Mouse (Mus musculus) stomach, embryonic 14.5 days (tissue): ENCODE results near the gene Dntt. TPM values are rescaled to one million over a fixed set of nuclear protein-coding genes. Genes with fewer than 3 reads are reported as not detected.

ENCODE experiments used
- ATAC-seq: fragments of 200-750 bp; cut with Nextera tagmentation; 2 replicates; pipeline ENCODE4 v1.8.0; 2017; ENCODE audit warnings: low read depth, moderate TSS enrichment; ENCODE audit not compliant: insufficient number of reproducible peaks, insufficient read depth, low FRiP score
- H3K27ac ChIP-seq: fragments of 300-500 bp; sonication (generic); 2 replicates; pipeline ENCODE4 v1.5.1; 2014; ENCODE audit warnings: mild to moderate bottlenecking, low read length, moderate library complexity, mixed read lengths
- H3K27me3 ChIP-seq: fragments of 300-500 bp; sonication (generic); 2 replicates; pipeline ENCODE4 v1.6.1; 2014; ENCODE audit warnings: low read length, control low read depth, mixed read lengths; ENCODE audit not compliant: control insufficient read depth, insufficient read depth
- H3K36me3 ChIP-seq: fragments of 300-500 bp; sonication (generic); 2 replicates; pipeline ENCODE4 v1.6.1; 2014; ENCODE audit warnings: mild to moderate bottlenecking, control low read depth, low read length, moderate library complexity, mixed read lengths; ENCODE audit not compliant: control insufficient read depth, insufficient read depth
- H3K4me1 ChIP-seq: fragments of 300-500 bp; sonication (generic); 2 replicates; pipeline ENCODE4 v1.6.1; 2014; ENCODE audit warnings: low read length, control low read depth, mixed read lengths; ENCODE audit not compliant: control insufficient read depth, insufficient read depth
- H3K4me2 ChIP-seq: fragments of 300-500 bp; sonication (generic); replicated peaks from 2 replicates; pipeline ENCODE4 v1.6.1; 2014; ENCODE audit warnings: low read depth, low read length, control low read depth
- H3K4me3 ChIP-seq: fragments of 300-500 bp; sonication (generic); 2 replicates; pipeline ENCODE4 v1.5.1; 2014; ENCODE audit warnings: low read depth, low read length, control low read depth
- H3K9ac ChIP-seq: fragments of 300-500 bp; sonication (generic); replicated peaks from 2 replicates; pipeline ENCODE4 v1.6.1; 2014; ENCODE audit warnings: low read depth, mild to moderate bottlenecking, control low read depth, low read length, moderate library complexity, mixed read lengths
- H3K9me3 ChIP-seq: fragments of 300-500 bp; sonication (generic); 2 replicates; pipeline ENCODE4 v1.6.1; 2016; ENCODE audit warnings: low read depth, low read length, control low read depth; ENCODE audit not compliant: control insufficient read depth
- WGBS: fragments of 180-500 bp; shearing (Covaris S2); extraction: QIAGEN DNeasy Blood & Tissue Kit; methylation state at CpG from one replicate; pipeline ENCODE4 v1.1.7; 2014; 5-methylcytosine and 5-hydroxymethylcytosine counted together
- polyA plus RNA-seq: library from polyadenylated mRNA; unstranded; fragments of >200 nt; fragmentation: Nextera tagmentation; extraction: Ambion mirVana; gene quantifications from 2 replicates; pipeline ENCODE4 v1.2.1, GENCODE M21; 2014

Gene Dntt
- polyA plus RNA-seq, 1 experiment from 2014 or later, result not detected

GRCm38 (mm10) chr19:41108666-41109065 is 79.6 kb downstream of the Dntt start:
- Histone ChIP-seq H3K9ac (no peak overlapping the region), H3K4me1 (0 out of 2 replicates have a peak, but pooled peaks cover 3% of the 10 kb centered on the region), H3K4me2 (no peak overlapping the region), H3K27ac (no peak overlapping the region), H3K36me3 (no peaks in the 10 kb centered on the region), H3K27me3 (no peaks in the 10 kb centered on the region), H3K4me3 (no peak overlapping the region), H3K9me3 (no peaks in the 10 kb centered on the region)
- 89% methylated on average over 7 of the region's 7 CpGs for WGBS
- ATAC-seq, result no peak

Other genes starting within 250 kb of the Dntt start
- gene Ccnj, start 198.0 kb upstream of the Dntt start, polyA plus RNA-seq, result 7.7 and 9.3 TPM in 2 replicates
- 15.2 and 17.9 TPM in 2 replicates for gene Zfp518a, start 134.6 kb upstream of the Dntt start, polyA plus RNA-seq
- 2.6 and 2.8 TPM in 2 replicates for gene Blnk, start 34.7 kb upstream of the Dntt start, polyA plus RNA-seq
- gene Opalin, start 47.8 kb downstream of the Dntt start, polyA plus RNA-seq, result not detected in 2 replicates
- 0.14 and 0.25 TPM in 2 replicates for gene Tll2, start 177.6 kb downstream of the Dntt start, polyA plus RNA-seq
- 141 and 169 TPM in 2 replicates for gene Tm9sf3, start 234.7 kb downstream of the Dntt start, polyA plus RNA-seq